Mouse (Mus musculus): ENCODE data around the gene Nlrx1.

Nlrx1 gene

DNA sequence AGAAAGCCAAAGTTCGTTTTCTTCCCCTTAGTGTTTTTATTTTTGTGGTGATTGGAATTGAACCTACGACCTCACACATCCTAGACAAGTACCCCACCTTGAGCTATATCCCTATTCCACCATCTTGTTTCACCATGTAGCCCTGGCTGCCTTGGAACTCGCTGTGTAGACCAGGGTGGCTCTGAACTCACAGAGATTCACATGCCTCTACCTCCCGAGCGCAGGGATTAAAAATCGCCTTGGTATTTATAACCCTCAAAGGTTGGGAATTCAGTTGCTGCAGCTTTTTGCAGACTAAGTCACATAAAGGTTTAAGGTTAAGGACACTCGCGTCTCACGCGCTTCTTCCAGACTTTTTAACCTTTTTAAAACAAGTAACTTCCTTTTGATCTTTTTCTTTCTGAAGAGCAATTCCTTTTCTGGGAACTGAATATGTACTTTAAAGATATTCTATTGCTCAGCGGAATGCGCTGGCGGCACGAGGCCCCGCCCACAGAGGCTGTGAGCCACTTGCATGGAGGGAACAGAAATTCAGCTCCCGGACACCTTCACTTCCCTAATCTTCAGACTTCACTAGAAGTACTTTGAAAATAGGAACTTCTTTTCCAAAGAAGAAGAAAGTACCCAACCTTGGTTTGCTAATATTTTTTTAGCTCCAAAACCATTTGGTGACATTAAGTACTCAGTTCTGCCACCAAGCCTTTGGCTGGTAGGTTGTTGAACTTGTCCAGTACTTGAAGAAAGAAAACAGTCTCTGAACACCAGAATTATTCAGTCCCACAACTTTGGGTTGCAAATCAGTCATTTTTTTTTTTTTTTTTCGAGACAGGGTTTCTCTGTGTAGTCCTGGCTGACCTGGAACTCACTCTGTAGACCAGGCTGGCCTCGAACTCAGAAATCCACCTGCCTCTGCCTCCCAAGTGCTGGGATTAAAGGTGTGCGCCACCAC is 33.6 kb downstream of the Nlrx1 start:
- peak; percentile 97 for DNase-seq

DNA sequence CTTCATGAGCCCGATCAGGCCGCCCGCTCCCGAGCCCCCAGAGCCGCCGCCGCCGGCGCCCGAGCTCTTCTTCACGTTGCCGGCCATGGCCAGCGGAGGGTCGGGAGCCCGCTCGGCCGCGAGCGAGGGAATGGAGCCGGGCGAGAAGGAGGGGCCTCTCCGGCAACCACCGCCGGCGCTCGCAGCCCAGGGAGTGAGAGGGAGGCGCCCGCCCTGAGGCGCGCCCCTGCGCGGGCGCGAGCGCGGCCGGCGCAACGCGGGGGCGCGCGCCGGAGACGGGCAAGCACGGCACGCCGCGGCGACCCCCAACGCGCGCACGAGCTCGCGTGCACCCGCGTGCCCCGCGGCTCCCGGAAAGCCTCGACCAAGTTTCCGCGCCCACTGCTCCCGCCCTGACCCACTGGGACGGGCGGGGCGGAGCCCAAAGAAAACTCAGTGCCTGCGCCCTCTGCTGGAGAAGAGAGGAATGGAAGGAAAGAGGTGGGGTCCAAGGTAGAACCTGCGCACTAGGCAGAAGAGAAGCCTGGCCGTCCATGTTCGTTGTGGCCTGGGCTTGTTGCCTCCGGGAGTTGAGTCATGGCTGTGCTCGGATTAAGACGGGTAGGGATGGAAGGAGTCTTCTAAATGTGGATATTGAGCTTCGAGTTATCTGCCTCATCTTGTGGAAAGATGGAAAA is 34.5 kb downstream of the Nlrx1 start, which contains the start of gene Cbl:
Cbl (minus strand) TSS at position 248 of the 677 bp plus-strand sequence.
- peak; percentile 100 for DNase-seq

DNA sequence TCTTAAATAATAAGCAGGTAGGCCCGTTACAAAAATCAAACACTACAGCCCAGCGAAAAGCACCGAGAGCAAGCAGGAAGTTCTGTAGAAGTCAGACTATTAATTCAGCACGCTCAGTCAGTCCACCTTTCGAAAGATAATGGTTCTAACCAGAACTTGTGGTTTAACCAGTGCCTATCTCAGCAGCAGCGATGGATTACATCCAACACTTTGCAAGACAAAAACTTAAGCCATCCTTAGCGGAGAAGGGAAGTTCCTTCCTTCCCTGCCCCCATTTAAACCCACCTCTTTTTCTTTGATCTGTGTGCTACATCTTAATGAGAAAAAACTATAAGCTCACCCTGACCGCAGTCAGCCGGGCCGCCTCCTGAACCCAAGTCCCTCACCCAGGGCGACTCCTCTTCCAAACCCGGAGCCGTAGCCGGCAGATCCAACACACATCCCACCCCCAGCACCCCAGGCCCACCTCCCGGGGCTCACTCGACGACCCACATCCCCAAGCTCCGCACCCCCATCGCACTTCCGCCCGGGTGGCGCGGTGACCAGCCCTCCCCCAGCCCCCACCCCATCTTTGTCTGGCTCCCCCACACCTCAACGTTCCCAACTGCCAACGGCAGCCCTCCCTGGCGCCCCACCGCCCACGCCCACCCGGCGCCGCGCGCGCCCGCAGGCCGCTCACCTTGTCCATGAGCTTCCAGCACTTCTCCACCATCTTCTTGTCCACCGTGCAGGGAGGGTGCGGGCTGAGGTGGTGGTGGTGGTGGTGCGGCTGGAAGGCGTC is 35.2 kb downstream of the Nlrx1 start:
- no peak for DNase-seq

DNA sequence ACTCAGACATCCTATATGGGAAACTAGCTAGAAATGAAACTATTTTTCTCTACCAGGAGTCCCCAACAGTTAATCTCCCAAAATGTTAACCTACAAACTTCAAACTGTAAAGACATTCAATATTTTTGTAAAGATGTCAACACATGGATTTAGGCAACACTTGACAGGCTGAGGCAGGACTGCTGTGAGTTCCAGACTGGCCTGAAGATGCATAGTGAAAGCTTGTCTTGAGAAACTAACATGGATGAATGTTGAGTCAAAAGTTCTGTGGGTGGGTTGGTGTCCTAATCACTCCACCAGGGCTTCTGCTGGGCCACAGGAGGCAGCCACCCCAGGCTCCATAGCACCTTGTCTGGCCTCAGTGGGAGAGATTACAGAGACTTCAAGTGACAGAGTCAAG is 36.8 kb downstream of the Nlrx1 start:
- no peak for DNase-seq

DNA sequence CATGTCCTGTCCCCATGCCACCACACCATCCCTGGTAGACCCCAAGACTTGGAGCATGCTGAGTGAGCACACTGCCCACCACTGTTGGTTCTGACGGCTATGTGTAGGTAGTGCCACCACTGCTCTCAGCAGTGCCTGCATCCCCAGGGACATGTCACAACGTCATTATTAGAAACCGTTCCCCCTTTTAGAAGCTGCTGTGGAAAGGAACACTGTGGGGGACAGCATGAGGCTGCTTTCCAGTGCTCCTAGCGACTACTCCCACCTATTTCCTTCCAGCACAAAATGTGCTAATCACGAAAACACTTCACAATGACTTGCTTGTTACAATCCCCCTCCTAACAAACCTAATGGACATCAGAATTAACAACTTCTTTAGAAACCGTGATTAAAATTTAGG is 42.4 kb downstream of the Nlrx1 start:
- no peak for DNase-seq

DNA sequence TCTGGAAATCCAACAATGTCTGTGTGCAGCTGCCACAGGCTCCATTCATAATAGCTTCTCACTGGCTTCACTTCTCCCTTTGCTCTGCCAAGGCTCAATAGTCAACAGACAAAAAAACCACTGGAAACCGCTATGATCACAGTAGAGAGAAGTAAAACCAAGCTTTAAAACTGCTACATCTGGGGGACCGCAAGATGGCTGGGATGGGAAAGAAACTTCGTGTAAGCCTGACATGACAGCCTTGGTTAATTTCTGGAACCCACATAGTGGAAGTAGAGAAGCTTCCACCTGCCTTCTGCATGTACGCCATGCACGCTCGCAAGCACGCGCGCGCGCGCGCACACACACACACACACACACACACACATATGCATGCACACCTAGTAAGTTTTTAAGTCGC is 54.9 kb downstream of the Nlrx1 start:
- DNase-seq, result no peak

DNA sequence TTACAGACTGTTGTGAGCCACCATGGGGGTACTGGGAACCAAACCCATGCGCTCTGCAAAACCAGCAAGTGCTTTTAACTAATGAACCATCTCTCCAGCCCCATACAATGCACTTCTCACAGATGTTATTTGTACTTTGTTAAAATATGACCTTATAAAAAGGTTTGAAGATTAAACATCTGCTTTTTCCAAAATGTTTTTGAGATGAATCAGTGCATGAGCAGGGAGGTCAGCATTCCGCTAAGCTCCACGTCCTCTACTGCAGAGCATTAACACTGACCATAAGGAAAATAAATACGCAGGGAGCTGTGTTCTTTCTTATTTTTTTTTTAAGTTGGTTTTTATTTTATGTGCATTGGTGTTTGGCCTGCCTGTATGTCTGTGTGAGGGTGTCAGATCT is 56.0 kb downstream of the Nlrx1 start:
- DNase-seq, result no peak

DNA sequence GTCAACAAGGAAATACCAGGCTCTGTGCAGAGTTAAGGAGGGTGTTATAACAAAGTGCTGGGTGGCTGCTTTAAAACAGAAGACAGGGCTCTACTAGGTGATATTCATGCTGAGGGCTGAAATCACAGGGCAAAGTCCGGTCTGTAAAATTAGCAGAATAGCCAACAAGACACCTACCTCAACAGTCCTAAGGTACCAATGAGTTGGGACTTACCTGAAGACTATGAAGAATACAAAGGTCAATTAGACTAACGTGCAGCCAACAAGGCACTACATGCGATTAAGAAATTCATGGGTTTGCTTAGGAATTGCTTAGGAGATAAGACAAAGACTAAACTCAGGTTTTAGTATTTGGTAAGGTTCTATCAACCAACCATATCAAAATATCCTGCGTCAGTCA is 59.0 kb downstream of the Nlrx1 start:
- no peak for DNase-seq

DNA sequence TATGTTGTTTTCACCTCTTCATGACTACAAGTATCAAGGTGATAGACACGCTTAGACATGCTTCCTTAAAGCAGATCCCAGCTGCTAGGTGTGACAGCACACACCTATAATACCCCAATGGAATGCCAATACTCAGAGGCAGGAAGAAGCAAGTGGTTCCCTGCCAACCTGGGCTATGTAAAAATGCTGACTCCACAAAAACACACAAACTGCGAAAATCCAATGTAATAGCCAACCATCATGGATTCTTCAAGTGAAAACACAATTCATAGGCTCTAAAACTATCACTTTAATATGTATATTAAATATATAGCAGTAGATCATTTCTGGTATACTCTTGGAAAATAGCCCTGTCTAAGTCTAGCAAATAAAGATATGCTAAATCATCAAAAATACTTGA is 60.6 kb downstream of the Nlrx1 start:
- DNase-seq, result no peak
